Mouse (Mus musculus) stomach, postnatal 0 days (tissue): ENCODE results near the gene Gm47996.

ENCODE experiments used
- CTCF ChIP-seq: IDR thresholded peaks from 2 replicates; pipeline ENCODE4 v1.5.1; 2016; ENCODE audit warnings: antibody characterized with exemption, low read depth, mild to moderate bottlenecking, moderate library complexity
- EP300 ChIP-seq: optimal IDR thresholded peaks from 2 replicates; pipeline ENCODE3; 2016; ENCODE audit warnings: antibody characterized with exemption

DNA sequence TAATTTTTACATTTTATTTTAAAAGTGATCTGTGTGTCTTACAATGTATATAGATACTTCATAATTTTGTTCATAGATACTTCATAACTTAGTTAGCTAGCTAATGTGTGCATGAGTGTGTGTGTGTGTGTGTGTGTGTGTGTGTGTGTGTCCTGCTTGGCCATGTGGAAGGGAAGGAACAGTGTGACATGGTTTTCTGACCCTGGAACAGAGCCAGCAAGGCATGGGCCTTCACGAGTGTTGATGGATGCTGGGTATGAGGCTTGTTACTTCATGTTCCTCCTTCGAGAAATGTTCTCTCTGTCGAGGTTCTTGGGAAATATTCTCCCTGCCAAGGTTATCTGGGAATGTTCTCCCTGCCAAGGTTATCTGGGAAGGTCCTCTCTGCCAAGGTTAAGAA lies 23.8 kb downstream of the Gm47996 start:
- TF ChIP-seq EP300 = no peak
- TF ChIP-seq CTCF = no peak
